Mouse (Mus musculus): ENCODE results near the gene Fibin.

DNA sequence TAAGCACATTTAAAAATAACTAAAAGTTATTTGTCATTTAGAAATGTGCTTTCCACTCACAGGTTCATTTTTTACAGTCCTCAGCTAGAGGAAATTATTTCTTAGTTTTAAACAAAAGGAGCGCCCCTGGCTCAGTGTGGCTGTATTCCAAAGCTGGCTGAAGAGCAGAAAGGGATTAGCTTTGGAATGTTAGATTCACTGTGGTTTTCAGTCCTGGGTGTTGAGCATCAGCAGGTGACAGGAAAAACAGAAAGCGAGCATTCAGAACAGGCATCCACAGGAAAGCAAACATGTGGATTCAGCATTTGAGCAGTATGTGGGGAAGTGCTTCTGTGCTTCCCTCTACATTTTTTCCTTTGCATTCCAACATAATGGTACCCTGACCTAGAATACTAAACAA, 10.2 kb upstream of the Fibin start:
- TF ChIP-seq CTCF (IDR thresholded peaks at IDR 0.05; ENCODE audit: extremely low read depth, insufficient read depth, insufficient read length, insufficient replicate concordance): no peak
- no peak for TF ChIP-seq POLR2A (IDR thresholded peaks at IDR 0.05; ENCODE audit: low read depth, low read length)
